Mouse (Mus musculus) heart, embryonic 16.5 days (tissue): ENCODE results near the gene Pth2. TPM values are rescaled to one million over a fixed set of nuclear protein-coding genes. Genes with fewer than 3 reads are reported as not detected.
"Not testable (repeated sequence)": the region's sequence is repeated elsewhere in the genome, so short reads cannot be mapped to it uniquely, and the experiment has no call there.

Experiments
- ATAC-seq: fragments of 200-750 bp; cut with Nextera tagmentation; replicated peaks from 2 replicates; pipeline ENCODE4 v1.8.0; 2017; ENCODE audit warnings: moderate number of reproducible peaks; ENCODE audit not compliant: insufficient read depth, low FRiP score; ENCODE audit errors: extremely low read depth
- H3K27ac ChIP-seq: fragments of 300-500 bp; sonication (generic); 2 replicates; pipeline ENCODE4 v1.5.1; 2014; ENCODE audit warnings: mild to moderate bottlenecking, low read length, control low read depth, moderate library complexity
- H3K27me3 ChIP-seq: fragments of 300-500 bp; sonication (generic); 2 replicates; pipeline ENCODE4 v1.6.1; 2014; ENCODE audit warnings: low read length, mixed read lengths; ENCODE audit not compliant: control insufficient read depth, insufficient read depth
- H3K36me3 ChIP-seq: fragments of 300-500 bp; sonication (generic); 2 replicates; pipeline ENCODE4 v1.6.1; 2014; ENCODE audit not compliant: control insufficient read depth, insufficient read depth
- H3K4me1 ChIP-seq: fragments of 300-500 bp; sonication (generic); 2 replicates; pipeline ENCODE4 v1.6.1; 2014; ENCODE audit warnings: low read length, mixed read lengths; ENCODE audit not compliant: control insufficient read depth, insufficient read depth
- H3K4me2 ChIP-seq: fragments of 300-500 bp; sonication (generic); 2 replicates; pipeline ENCODE4 v1.6.1; 2014; ENCODE audit warnings: low read depth, mild to moderate bottlenecking, control low read depth, low read length
- H3K4me3 ChIP-seq: fragments of 300-500 bp; sonication (generic); 2 replicates; pipeline ENCODE4 v1.5.1; 2014; ENCODE audit warnings: mild to moderate bottlenecking, control low read depth, low read length
- H3K9ac ChIP-seq: fragments of 300-500 bp; sonication (generic); 2 replicates; pipeline ENCODE4 v1.6.1; 2014; ENCODE audit warnings: low read length, control low read depth
- H3K9me3 ChIP-seq: fragments of 300-500 bp; sonication (generic); replicated peaks from 2 replicates; pipeline ENCODE4 v1.6.1; 2016; ENCODE audit warnings: low read length; ENCODE audit not compliant: control insufficient read depth
- WGBS: fragments of 180-500 bp; shearing (Covaris S2); extraction: QIAGEN DNeasy Blood & Tissue Kit; methylation state at CpG from one replicate; pipeline ENCODE4 v1.1.7; 2014; 5-methylcytosine and 5-hydroxymethylcytosine counted together
- polyA plus RNA-seq: library from polyadenylated mRNA; unstranded; fragments of >200 nt; fragmentation: Nextera tagmentation; extraction: Ambion mirVana; gene quantifications from 2 replicates; pipeline ENCODE4 v1.2.1, GENCODE M21; 2015

The Pth2 gene
- polyA plus RNA-seq, 1 experiment from 2014 or later = 0.42 TPM

DNA sequence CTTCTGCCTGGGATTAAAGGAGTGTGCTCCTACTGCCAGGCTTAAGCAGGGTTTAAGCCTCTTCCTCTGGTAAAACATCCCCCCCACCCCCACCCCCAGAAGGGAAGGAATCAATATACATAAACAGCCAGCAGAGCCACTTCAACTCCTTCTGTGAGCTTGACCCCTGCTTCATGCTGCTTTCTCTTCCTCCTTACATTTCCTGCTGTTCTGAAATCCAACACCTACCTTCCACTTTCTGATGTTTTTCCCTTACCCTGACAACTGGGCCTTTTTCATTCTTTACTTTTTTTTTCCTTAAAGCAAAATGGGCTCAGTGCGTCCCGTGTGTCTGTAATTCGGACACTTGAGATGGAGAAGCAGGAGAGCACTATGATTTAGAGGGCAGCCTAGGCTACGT, 30.5 kb upstream of the Pth2 start:
- ATAC-seq = no peak
- no peaks in the 10 kb centered on the region for H3K9me3 ChIP-seq
- no peak overlapping the region for H3K4me3 ChIP-seq
- H3K9ac ChIP-seq = no peak overlapping the region
- no peak overlapping the region for H3K27ac ChIP-seq
- H3K36me3 ChIP-seq = no peaks in the 10 kb centered on the region
- H3K4me1 ChIP-seq = peaks cover 4% of the 10 kb centered on the region
- H3K27me3 ChIP-seq = no peaks in the 10 kb centered on the region
- WGBS = 65% methylated on average over 4 of the region's 4 CpGs
- H3K4me2 ChIP-seq = no peak overlapping the region

DNA sequence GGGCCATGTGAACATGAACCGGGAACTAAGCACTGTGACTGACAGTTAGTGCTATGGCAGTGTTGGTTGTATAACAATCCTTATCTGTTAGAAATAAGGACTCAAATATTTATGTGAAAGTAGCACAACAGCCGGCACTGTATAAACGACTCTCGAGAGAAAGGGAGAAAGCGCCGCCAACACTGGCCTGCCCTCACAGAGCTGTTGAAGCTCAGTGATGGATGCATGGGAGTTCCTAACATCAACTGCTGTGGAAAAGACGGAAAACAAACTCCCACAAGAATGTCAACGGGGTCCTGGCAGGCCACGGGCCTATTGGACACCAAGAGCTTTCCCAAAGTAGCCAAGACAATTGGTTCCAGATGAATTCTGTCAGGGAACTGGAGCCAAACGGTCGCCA, 29.5 kb upstream of the Pth2 start:
- no peak for ATAC-seq

GRCm38 (mm10) chr7:45153052-45153451, 27.7 kb upstream of the Pth2 start:
- H3K27ac ChIP-seq, H3K9ac ChIP-seq, H3K4me1 ChIP-seq, H3K27me3 ChIP-seq, H3K36me3 ChIP-seq, ATAC-seq, H3K9me3 ChIP-seq, H3K4me3 ChIP-seq: not testable (repeated sequence)
- WGBS = 87% methylated on average over 2 of the region's 2 CpGs
- peak overlapping the region; percentile 82; the same call in 1 of the 2 replicates for H3K4me2 ChIP-seq

More for the DNA sequence above, 29.5 kb upstream of the Pth2 start:
- Histone ChIP-seq H3K4me3 (no peak overlapping the region), H3K9me3 (no peaks in the 10 kb centered on the region), H3K27me3 (no peaks in the 10 kb centered on the region), H3K36me3 (no peaks in the 10 kb centered on the region), H3K4me2 (no peak overlapping the region), H3K9ac (no peak overlapping the region), H3K4me1 (peaks cover 4% of the 10 kb centered on the region), H3K27ac (peak overlapping the region; percentile 32; the same call in 1 of the 2 replicates)
- WGBS = 55% methylated on average over 11 of the region's 11 CpGs

DNA sequence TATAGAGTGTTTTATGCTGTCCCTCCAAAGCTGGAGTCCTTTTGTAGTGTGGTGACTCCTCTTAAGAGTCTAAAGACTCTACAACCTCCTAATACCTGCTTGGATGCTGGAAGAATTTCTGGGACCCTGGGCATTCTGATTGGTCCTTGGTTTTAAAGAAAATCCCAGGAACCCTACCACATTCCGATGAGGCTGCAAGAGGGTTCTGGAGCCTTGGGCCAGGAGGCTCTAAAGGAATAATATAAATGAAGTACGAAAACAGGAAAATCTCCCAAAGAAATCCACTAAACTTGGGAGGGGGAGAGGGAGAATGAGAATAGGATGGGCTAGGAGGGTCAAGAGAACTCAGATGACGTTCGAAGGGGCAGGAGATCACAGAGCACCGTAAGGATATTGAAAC, 27.2 kb upstream of the Pth2 start:
- no peak for ATAC-seq
- H3K27me3 ChIP-seq = no peaks in the 10 kb centered on the region
- no peaks in the 10 kb centered on the region; the same call in 1 of the 2 replicates for H3K36me3 ChIP-seq
- peaks cover 4% of the 10 kb centered on the region for H3K4me1 ChIP-seq
- 5% methylated on average over 5 of the region's 5 CpGs for WGBS
- peak overlapping the region; percentile 88 for H3K9ac ChIP-seq
- peak overlapping the region; percentile 97 for H3K27ac ChIP-seq
- no peaks in the 10 kb centered on the region for H3K9me3 ChIP-seq
- peak overlapping the region; percentile 78 for H3K4me3 ChIP-seq
- H3K4me2 ChIP-seq = peak overlapping the region; percentile 82

DNA sequence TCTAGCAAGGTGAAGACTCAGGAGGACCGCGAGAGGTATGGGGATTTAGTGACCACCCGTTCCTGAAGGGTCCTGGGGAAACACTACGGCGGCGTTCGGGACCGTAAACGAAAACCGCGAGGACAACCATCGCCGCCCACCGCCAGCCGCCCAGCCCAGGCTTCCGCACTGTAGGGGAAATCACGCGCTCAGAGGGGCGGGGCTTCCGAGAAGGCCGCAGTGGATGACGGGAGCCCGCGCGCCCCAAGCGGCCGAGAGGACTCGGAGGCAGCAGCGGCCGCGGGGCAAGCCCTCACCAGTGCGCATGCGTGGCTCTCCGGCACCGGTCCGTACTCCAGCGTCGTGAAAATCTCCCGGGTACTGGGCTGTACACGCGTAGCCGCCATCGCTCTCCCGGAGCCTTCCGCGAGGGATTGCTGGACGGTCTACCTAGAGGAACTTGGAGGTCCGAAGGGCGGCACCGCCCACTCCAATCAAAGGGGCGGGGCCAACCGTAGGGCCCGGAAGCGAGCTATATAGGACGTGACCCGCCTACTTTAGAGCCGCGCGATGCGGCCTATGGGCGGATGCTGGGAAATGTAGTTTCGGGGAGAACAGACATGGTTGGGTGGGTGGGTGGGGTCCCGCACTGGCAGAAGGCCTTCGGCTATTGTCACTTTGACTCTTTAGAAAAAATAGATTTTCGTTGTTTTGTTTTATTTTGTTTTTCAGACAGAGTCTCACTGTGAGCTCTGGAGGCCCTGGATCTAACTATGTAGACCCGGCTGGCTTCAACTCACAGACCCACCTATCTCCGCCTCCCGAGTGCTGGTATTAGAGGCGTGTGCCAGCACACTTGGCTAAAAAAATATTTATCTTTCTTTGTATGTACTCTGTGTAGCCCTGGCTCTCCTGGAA, 26.5 kb upstream of the Pth2 start, which contains the start of the genes Pih1d1 and Aldh16a1:
Pih1d1 (plus strand) TSS at position 208 of the 897 bp plus-strand sequence.
Aldh16a1 (minus strand) TSS at position 489 of the 897 bp plus-strand sequence.
- H3K36me3 ChIP-seq = peaks cover 5% of the 10 kb centered on the region; the same call in 1 of the 2 replicates
- peak within 1 kb of the TSS; percentile 97 for H3K27ac ChIP-seq
- H3K4me2 ChIP-seq = peak within 1 kb of the TSS; percentile 82
- H3K4me3 ChIP-seq = peak within 1 kb of the TSS; percentile 78
- no peaks in the 10 kb centered on the region for H3K9me3 ChIP-seq
- ATAC-seq = peak; percentile 95
- H3K9ac ChIP-seq = peak within 1 kb of the TSS; percentile 88
- H3K27me3 ChIP-seq = no peaks in the 10 kb centered on the region
- WGBS = 3% methylated on average over 69 of the region's 69 CpGs
- peaks cover 4% of the 10 kb centered on the region for H3K4me1 ChIP-seq

DNA sequence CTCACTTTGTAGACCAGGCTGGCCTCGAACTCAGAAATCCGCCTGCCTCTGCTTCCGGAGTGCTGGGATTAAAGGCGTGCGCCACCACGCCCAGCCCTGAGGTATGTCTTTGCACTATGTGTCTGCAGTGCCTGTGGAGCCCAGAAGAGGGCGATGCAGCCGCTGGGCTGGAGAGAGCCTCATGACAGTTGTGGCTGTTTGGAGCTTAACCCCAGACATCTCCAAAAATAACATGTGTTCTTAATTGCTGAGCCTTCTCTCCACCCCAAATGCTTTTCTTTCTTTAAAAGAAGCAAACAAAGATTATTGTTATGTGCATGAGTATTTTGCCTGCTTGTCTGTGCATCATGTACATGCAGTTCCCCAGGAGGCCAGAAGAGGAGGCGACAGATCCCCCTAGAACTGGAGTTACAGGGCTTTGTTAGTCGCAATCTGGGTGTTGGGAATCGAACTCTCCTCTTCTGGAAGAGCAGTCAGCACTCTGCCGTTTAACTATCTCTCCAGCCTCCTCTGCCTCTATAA, 25.7 kb upstream of the Pth2 start:
- 77% methylated on average over 12 of the region's 12 CpGs for WGBS

GRCm38 (mm10) chr7:45155590-45155989, 25.2 kb upstream of the Pth2 start:
- H3K4me2 ChIP-seq = 0 out of 2 replicates have a peak overlapping the region, but pooled peaks have one; percentile 60
- no peaks in the 10 kb centered on the region for H3K27me3 ChIP-seq
- H3K36me3 ChIP-seq = peaks cover 6% of the 10 kb centered on the region; the same call in 1 of the 2 replicates
- H3K4me1 ChIP-seq = peaks cover 4% of the 10 kb centered on the region
- ATAC-seq = no peak
- H3K4me3 ChIP-seq = no peak overlapping the region
- H3K9ac ChIP-seq = no peak overlapping the region
- H3K9me3 ChIP-seq = no peaks in the 10 kb centered on the region
- no peak overlapping the region for H3K27ac ChIP-seq
- 86% methylated on average over 9 of the region's 9 CpGs for WGBS

More for the DNA sequence above, 25.7 kb upstream of the Pth2 start:
- ATAC-seq = no peak; the same call in 1 of the 2 replicates
- no peaks in the 10 kb centered on the region for H3K9me3 ChIP-seq
- H3K27me3 ChIP-seq = no peaks in the 10 kb centered on the region
- no peak overlapping the region for H3K27ac ChIP-seq
- H3K9ac ChIP-seq = peak overlapping the region; percentile 88
- H3K4me3 ChIP-seq = peak overlapping the region; percentile 78
- H3K4me2 ChIP-seq = peak overlapping the region; percentile 60
- H3K36me3 ChIP-seq = peaks cover 6% of the 10 kb centered on the region; the same call in 1 of the 2 replicates
- H3K4me1 ChIP-seq = peaks cover 4% of the 10 kb centered on the region

- H3K27me3 ChIP-seq = no peaks in the 10 kb centered on the region
- H3K9ac ChIP-seq = no peak overlapping the region
- no peak overlapping the region for H3K4me3 ChIP-seq
- no peaks in the 10 kb centered on the region for H3K9me3 ChIP-seq
- ATAC-seq = no peak
- no peak overlapping the region for H3K4me2 ChIP-seq
- H3K36me3 ChIP-seq = peaks cover 6% of the 10 kb centered on the region; the same call in 1 of the 2 replicates
- H3K27ac ChIP-seq = no peak overlapping the region
- WGBS = 93% methylated on average over 15 of the region's 15 CpGs
- H3K4me1 ChIP-seq = peaks cover 4% of the 10 kb centered on the region
Observed at GRCm38 (mm10) chr7:45156206-45156605, 24.6 kb upstream of the Pth2 start.

DNA sequence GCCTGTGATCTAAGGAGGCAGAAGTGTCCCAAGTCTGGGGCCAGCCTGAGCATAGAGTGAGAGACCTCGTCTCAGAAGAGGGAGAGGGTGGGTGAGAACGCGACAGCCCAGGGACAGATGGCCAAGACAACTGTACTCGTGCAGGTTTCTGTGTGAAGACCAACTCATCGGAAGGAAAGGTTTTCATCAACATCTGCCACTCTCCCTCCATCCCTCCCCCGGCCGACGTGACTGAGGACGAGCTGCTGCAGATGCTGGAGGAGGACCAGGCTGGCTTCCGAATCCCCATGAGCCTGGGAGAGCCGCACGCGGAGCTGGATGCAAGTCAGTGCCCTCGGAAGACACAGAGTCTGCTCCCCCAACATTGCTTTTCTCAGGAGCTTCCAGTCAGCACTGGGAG, 23.3 kb upstream of the Pth2 start:
- peaks cover 6% of the 10 kb centered on the region; the same call in 1 of the 2 replicates for H3K36me3 ChIP-seq
- 82% methylated on average over 14 of the region's 14 CpGs for WGBS
- H3K4me1 ChIP-seq = peaks cover 4% of the 10 kb centered on the region
- no peak overlapping the region for H3K4me2 ChIP-seq
- H3K9ac ChIP-seq = no peak overlapping the region
- no peaks in the 10 kb centered on the region for H3K9me3 ChIP-seq
- ATAC-seq = no peak
- no peak overlapping the region for H3K4me3 ChIP-seq
- no peak overlapping the region for H3K27ac ChIP-seq
- no peaks in the 10 kb centered on the region for H3K27me3 ChIP-seq
